Mouse (Mus musculus): ENCODE measurements around the gene Frat1.
A peak's percentile ranks its signal among the peaks of the same experiment; 100 is the strongest.

Frat1 gene

GRCm38 (mm10) chr19:41816915-41817314 lies 12.9 kb upstream of the Frat1 start:
- DNase-seq (ENCODE audit: low spot score), result no peak

DNA sequence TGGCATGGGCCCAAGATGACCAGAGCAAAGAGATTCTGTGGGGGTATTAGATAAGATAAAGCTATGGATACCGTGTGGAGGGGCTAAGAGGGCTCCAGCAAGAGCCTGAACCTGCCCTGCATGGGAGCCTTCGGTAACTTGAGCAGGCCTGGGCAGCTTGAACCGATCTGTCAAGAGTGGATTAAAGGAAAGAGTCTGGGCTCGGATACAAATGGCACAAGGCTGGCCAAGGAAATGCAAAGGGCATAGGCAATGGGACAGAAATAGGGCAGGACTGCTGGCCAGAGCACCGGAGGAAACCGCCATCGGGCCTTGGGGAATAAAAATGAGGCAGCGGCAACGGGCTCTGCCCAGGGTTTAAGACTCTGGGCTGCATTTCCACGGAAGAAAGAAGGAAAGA lies 12.4 kb upstream of the Frat1 start:
- DNase-seq (ENCODE audit: low spot score), result no peak

- no peak for DNase-seq (ENCODE audit: low spot score)
These were observed 11.0 kb upstream of the Frat1 start for GRCm38 (mm10) chr19:41818749-41819148.

GRCm38 (mm10) chr19:41821436-41821835 lies 8.3 kb upstream of the Frat1 start:
- no peak for DNase-seq (ENCODE audit: low spot score)

DNA sequence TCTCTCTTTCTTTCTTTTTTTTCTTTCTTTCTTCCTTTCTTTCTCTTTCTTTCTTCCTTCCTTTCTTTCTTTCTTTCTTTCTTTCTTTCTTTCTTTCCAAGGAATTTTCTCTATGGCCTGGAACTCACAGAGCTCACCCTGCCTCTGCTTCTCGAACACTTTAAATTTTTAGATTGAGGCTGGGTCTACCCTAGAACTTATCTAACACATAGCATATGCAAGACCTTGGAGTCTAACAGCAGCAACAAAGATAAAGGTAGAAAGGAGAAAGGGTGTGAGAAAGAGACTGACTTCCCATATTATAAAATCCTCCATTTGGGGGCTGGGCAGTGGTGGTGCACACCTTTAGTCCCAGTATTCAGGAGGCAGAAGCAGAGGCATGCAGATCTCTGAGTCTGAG lies 7.2 kb upstream of the Frat1 start:
- DNase-seq (ENCODE audit: low spot score), result no peak

DNA sequence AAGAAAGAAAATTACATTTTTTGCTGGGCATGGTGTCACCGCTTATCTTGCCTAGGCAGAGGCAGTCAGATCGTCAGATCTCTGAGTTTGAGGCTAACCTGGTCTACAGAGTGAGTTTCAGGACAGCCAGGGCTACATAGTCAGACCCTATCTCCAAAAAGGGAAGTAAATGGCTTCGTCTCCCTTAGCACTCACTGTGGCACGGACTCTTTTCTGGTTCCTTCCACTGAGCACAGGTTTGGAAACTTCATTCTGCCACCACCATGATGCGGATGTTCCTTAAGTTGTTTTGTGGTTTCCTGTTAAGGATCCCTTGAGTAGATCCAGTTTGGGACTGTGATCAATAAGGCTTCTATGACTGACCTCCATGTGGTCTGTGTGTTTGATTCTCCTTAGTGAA lies 4.8 kb upstream of the Frat1 start:
- no peak for DNase-seq (ENCODE audit: low spot score)

DNA sequence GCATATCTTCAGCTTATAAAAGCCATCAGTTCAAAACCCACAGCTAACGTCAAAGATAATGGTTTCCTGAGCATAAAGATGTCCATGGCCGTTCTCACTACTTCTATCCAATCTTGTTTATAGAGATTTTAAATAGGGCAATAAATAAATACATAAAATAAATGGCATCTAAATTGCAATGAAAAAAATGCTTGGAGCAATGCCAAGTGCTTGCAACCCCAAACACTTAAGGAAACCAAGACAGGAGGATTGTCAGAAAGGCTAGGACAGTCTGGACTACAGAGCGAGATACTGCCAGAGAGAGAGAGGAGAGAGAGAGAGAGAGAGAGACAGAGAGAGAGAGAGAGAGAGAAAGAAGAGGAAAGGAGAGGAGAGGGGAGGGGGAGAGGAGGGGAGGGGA lies 3.2 kb upstream of the Frat1 start:
- DNase-seq (ENCODE audit: low spot score), result no peak

- no peak for DNase-seq (ENCODE audit: low spot score)
These were observed 829 bp upstream of the Frat1 start for GRCm38 (mm10) chr19:41828941-41829340.

- DNase-seq (ENCODE audit: low spot score), result peak; percentile 76
These were observed 599 bp downstream of the Frat1 start for GRCm38 (mm10) chr19:41830106-41831031.

GRCm38 (mm10) chr19:41831101-41831570 lies 1.4 kb downstream of the Frat1 start:
- DNase-seq (ENCODE audit: low spot score), result peak; percentile 54

DNA sequence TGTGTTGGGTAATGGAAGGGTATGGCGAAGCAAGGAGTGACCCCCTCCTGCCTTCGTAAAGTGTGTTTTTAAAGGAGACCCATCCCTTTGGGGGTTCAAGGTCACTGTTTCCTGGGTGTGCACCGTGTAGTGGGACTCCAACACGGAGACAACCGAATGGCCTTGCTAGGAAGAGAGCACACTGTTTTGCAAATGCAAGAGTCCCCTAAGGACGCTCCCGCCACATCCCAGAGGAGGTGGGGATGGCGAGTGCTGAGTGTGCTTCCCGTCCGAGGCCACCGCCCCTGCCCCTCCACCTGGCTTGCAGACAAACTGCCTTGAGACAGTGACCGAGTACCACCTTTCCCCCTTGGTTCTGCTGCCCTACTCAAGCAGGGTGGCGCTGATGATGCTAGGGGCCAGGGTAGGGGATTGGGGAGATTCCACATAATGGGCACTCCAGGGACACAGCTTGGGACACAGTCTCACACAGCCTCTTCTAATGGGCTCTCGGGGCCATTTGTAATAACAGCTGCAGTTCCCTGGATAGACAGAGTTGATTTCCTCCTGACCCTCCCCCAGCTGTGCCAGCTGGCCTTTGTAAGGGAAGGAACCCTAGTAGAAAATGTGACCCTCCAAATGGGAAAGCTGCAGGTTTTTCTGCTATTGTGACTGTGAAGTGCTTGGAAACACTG lies 2.1 kb downstream of the Frat1 start:
- DNase-seq (ENCODE audit: low spot score), result no peak

DNA sequence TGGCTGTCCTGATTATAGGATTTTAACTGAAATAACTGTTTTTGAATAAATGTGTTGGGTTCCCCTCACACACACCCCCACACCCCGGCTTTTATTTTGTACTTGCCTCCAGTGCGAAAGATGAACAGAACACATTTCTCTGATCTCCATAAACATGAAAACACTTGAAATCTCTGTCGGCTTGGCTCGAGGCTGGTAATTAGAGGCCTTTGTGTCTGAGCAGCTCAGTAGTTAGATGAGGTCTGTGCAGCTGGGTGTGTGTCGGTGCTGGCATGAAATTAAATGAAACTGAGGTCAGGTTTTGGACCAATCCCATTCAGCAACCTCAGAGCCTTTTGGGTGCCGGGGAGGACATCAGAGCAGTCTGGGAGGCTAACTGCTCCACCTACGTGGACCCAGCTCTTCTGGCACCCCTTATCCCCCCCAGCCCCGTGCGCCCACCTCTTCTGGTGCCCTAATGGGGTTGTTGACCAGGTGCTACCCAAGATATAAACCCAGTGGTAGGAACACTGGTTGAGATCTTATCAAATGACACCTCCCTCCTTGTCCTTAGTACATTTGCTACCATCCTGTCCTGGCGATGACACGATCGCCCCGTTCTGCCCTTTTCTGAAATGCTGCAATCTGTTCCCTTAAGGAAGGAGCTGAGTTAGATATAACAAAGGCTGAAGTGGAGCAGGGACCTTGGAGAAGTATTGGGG lies 2.9 kb downstream of the Frat1 start:
- no peak for DNase-seq (ENCODE audit: low spot score)

DNA sequence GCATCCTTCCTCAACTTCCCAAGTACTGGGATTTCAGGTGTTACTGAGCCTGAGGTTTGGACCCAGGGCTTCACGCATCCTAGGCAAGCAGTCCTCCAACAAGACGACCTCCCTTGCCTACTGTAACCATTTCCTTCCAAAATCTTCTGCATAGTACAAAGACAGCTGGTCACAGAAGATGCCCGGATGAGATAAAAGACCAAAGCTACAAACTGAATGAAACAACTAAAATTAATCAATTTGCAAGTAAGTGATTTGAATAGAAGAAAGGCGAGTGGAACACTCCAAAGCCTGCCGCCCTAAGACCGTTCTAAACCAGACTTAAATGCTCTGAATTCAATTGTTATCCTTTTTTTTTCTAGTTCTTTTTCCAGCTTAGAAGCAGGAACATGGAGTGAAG lies 5.6 kb downstream of the Frat1 start:
- DNase-seq (ENCODE audit: low spot score), result no peak

DNA sequence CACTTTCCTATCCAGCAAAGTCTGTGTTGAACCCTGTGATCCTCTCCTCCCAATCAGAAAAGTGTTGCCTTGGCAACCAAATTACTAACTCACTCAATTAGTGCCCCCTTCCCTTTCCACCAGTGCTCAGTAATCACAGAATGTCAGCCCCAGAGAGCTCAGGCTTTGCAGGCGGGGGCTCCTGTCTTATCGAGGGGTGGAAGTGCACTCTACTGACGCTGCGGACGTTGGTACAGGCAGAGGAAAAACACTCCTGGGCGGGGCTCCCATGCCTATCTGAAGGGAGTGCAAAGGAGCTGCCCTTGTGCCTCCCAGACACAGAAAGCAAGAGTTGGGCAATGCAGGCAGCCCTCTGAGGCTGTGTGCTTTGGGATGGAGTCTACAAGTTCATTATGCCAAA lies 6.0 kb downstream of the Frat1 start:
- peak; percentile 48 for DNase-seq (ENCODE audit: low spot score)

DNA sequence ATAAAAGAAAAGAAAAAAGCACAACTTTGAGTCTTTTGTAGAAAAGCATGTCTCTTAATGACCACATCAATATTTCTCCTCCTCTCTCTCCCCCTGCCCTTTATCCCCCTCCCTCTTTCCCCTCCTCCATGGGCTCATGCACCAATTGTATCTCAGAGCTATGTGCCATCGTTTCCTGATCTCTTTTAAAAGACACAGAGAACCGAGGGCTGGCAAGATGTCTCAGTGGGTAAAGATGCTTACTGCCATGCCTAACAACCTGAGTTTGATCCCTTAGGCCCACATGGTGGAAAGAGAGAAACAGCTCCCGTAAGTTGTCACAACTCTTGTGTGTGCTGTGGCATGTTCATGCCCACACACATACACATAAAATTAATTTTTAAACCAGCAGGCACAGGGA lies 6.9 kb downstream of the Frat1 start:
- DNase-seq (ENCODE audit: low spot score), result no peak

- DNase-seq (ENCODE audit: low spot score), result no peak
These were observed 7.6 kb downstream of the Frat1 start for GRCm38 (mm10) chr19:41837194-41837916.

GRCm38 (mm10) chr19:41837917-41838261 lies 8.1 kb downstream of the Frat1 start:
- no peak for DNase-seq (ENCODE audit: low spot score)

GRCm38 (mm10) chr19:41838808-41839207 lies 9.0 kb downstream of the Frat1 start:
- no peak for DNase-seq (ENCODE audit: low spot score)

GRCm38 (mm10) chr19:41839685-41840084 lies 9.9 kb downstream of the Frat1 start:
- DNase-seq (ENCODE audit: low spot score), result no peak

DNA sequence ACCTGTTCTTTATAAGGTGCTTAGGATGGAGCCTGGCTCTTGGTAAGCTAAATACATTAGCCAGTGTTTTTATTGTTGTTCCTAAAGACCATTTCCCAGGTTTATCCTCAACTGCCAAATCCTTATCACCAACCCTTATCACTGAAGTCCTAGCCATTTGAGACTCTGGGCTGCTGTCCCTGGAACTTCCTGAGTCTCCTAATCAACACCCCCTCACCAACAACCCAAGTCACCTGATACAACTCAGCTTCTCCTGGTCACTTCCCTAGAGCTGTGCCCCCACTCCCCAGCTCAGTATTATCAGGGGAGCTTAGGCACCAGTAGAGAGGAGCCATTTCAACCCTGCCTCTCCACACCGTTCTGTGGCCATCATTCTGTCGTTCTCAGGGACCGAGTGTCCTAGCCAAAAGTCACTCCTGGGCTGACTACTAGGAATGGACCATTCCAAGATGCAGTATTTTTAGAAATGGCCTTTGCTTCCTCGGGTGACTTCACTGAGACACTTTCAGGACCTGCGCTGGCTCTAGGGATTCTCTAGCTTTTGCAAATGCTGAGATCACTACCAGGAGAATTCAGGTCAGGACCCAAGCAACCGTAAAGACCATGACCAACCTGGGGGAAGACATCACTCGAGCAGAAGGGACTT lies 11.5 kb downstream of the Frat1 start:
- no peak for DNase-seq (ENCODE audit: low spot score)

GRCm38 (mm10) chr19:41842196-41842595 lies 12.4 kb downstream of the Frat1 start:
- DNase-seq (ENCODE audit: low spot score), result no peak

GRCm38 (mm10) chr19:41842706-41843105 lies 12.9 kb downstream of the Frat1 start:
- DNase-seq (ENCODE audit: low spot score), result no peak
